Mouse (Mus musculus) forebrain, embryonic 10.5 days (tissue): ENCODE measurements around the gene C2cd5. TPM values are rescaled to one million over a fixed set of nuclear protein-coding genes. Genes with fewer than 3 reads are reported as not detected.

Experiments
- DNase-seq: peaks from one replicate; pipeline ENCODE4 v3.0.0-alpha.2; 2017; ENCODE audit warnings: low spot score; ENCODE audit errors: extremely low spot score
- H3K27ac ChIP-seq: fragments of 300-500 bp; sonication (generic); 2 replicates; pipeline ENCODE4 v1.5.1; 2016; ENCODE audit warnings: mild to moderate bottlenecking
- H3K27me3 ChIP-seq: fragments of 300-500 bp; sonication (generic); 2 replicates; pipeline ENCODE4 v1.6.1; 2016; ENCODE audit warnings: mild to moderate bottlenecking; ENCODE audit not compliant: poor library complexity, severe bottlenecking
- H3K36me3 ChIP-seq: fragments of 300-500 bp; sonication (generic); replicated peaks from 2 replicates; pipeline ENCODE4 v1.6.1; 2016; ENCODE audit warnings: mild to moderate bottlenecking, moderate library complexity
- H3K4me1 ChIP-seq: fragments of 300-500 bp; sonication (generic); 2 replicates; pipeline ENCODE4 v1.6.1; 2016
- H3K4me3 ChIP-seq: fragments of 300-500 bp; sonication (generic); 2 replicates; pipeline ENCODE4 v1.5.1; 2016; ENCODE audit warnings: mild to moderate bottlenecking, moderate library complexity
- H3K9me3 ChIP-seq: fragments of 300-500 bp; sonication (generic); 2 replicates; pipeline ENCODE4 v1.6.1; 2016; ENCODE audit warnings: mild to moderate bottlenecking, moderate library complexity
- WGBS: fragments of 180-500 bp; shearing (Covaris S2); methylation state at CpG from one replicate; pipeline ENCODE4 v1.1.7; 2016; 5-methylcytosine and 5-hydroxymethylcytosine counted together
- polyA plus RNA-seq: library from polyadenylated mRNA; unstranded; fragments of >200 nt; fragmentation: Nextera tagmentation; extraction: Ambion mirVana; gene quantifications from 2 replicates; pipeline ENCODE4 v1.2.1, GENCODE M21; 2016

The C2cd5 gene
- polyA plus RNA-seq, 1 experiment from 2014 or later: 33.0 TPM

DNA sequence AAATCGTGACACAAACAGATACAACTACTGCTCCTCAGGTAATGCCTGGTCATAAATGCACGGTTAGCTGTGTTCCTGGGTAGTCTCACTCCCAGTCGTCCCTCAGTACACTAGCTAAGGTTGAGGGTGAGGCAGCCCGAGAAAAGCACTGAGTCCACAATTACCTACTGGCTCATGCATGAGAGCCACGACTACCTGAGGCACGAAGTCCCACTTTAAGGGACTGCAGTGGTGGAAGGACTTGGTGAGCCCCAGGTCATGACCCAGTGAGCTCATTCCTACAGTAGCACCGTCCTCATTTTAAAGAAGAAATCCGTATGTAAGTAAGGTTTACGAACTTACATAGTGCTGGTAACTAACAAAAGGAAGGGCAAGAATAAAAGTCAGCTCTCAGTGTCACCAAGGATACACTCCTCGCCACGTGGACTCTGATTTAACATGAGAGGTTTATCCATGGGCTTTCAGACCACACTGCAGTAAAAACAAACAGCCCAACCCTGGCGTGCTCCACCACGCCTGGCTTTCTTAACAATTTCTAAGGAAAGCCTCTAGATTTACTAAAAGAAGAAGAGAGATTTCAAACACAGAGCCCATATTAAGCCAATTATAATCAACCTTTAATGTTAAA lies 18.3 kb downstream of the C2cd5 start:
- DNase-seq: no peak
- Histone ChIP-seq H3K4me1 (no peaks in the 10 kb centered on the region), H3K27ac (no peak overlapping the region), H3K9me3 (no peaks in the 10 kb centered on the region), H3K4me3 (no peak overlapping the region), H3K36me3 (peaks cover 86% of the 10 kb centered on the region), H3K27me3 (no peaks in the 10 kb centered on the region)
- 91% methylated on average over 13 of the region's 13 CpGs for WGBS

DNA sequence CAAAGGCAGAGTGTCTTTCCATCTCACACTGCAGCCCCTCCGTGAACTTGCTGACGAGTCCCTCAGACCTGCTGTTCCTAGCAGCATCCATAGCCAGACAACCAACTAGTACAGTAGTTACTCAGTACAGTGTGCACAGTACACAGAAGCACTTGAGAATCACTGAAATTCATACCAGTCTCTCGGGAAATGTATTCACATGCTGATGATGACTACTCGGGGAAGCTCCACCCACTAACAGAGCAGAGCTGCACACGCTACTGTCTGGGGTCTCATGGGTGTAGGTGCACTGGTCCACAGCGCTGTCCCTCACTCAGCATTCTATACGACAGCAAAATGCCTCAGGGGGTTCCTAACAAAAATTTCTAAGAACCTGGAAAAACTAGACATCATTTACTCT lies 19.2 kb downstream of the C2cd5 start:
- 89% methylated on average over 7 of the region's 7 CpGs for WGBS
- Histone ChIP-seq H3K36me3 (peaks cover 82% of the 10 kb centered on the region), H3K27ac (no peak overlapping the region), H3K4me1 (no peaks in the 10 kb centered on the region), H3K27me3 (no peaks in the 10 kb centered on the region), H3K4me3 (no peak overlapping the region), H3K9me3 (no peaks in the 10 kb centered on the region)
- no peak for DNase-seq

DNA sequence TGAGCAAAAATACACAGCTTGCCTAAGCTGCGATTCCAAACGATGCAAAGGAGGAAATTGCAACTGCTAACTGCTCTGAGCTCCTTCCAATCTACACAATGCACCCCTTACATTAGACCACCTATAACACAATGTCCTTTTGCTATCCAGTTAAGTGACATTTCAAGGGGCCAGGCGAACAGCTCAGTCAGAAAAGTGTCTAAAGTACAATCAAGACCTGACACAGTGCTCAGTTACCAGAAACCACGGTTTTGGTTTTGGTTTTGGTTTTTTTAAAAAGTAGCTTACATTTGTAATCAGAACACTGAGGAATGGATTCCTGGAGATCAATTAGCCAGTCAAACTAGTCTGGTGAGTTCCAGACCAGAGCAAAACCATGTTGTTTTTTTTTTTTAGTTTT lies 20.8 kb downstream of the C2cd5 start:
- WGBS: 81% methylated on average over 4 of the region's 4 CpGs
- peaks cover 80% of the 10 kb centered on the region for H3K36me3 ChIP-seq
- no peak overlapping the region for H3K27ac ChIP-seq
- H3K27me3 ChIP-seq: no peaks in the 10 kb centered on the region
- H3K9me3 ChIP-seq: no peaks in the 10 kb centered on the region
- DNase-seq: no peak
- H3K4me1 ChIP-seq: no peaks in the 10 kb centered on the region
- H3K4me3 ChIP-seq: no peak overlapping the region

DNA sequence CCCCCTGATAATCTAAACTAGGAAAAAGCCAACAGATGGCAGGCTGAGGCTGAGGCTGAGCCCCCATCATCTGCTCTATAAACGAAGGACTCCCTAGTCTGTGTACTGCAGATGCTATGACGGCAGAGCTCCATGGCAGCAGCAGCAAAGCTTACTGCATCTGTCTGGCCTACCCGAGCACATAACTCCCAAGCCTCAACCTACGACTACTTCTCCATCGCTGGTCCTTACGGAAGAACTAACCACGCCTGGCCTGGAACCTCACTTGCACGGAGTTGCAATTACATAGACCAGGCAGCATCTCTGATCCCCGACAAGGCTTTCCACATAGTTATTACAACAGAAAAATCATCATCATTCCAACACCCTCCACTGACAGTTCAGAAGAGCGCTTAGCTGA lies 23.5 kb downstream of the C2cd5 start:
- H3K36me3 ChIP-seq: peaks cover 75% of the 10 kb centered on the region
- no peaks in the 10 kb centered on the region for H3K4me1 ChIP-seq
- no peaks in the 10 kb centered on the region for H3K9me3 ChIP-seq
- no peak overlapping the region for H3K27ac ChIP-seq
- DNase-seq: no peak
- WGBS: 90% methylated on average over 10 of the region's 10 CpGs
- H3K27me3 ChIP-seq: no peaks in the 10 kb centered on the region
- no peak overlapping the region for H3K4me3 ChIP-seq

DNA sequence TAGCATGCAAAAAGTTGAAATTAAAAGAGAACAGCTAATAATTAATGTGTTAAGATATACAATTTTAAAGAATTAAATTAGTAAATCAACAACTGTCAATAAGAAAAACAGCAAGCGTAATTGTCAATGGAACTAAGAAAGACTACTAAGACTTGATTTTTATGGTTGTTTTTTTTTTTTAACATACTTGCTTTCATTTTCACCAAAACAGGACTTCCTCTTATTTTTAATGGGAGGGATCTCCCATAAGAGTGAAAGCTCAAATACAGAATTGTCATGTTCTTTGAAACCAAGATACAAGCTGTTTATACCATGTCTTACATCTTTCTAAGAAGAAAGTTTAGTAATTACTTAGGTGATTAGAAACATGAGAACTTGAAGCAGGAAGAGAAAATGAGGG lies 26.0 kb downstream of the C2cd5 start:
- no peak overlapping the region for H3K4me3 ChIP-seq
- peaks cover 66% of the 10 kb centered on the region for H3K36me3 ChIP-seq
- H3K9me3 ChIP-seq: no peaks in the 10 kb centered on the region
- no peaks in the 10 kb centered on the region for H3K4me1 ChIP-seq
- WGBS: 98% methylated on average over 1 of the region's 1 CpGs
- H3K27me3 ChIP-seq: no peaks in the 10 kb centered on the region
- H3K27ac ChIP-seq: no peak overlapping the region
- no peak for DNase-seq

DNA sequence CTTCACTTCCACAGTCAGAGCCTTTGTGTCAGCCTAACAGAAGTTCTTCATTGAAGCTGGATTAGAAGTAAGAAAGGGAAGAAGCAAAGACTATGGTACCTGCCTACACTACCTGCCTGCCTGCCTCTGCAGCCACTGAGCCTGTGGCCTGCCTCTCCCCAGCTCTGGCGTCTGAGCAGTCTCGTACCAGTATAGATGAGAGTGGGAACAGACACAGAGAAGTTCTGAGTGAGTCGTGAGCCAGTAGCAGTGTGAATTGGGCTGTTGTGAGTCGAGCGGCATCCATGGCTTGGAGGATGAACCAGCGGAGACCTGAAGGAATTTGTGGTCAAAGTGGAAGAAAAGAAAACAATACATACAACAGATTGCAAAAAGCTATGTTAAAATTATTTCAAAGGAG lies 26.5 kb downstream of the C2cd5 start:
- 88% methylated on average over 6 of the region's 6 CpGs for WGBS
- no peak for DNase-seq
- no peak overlapping the region for H3K4me3 ChIP-seq
- H3K27ac ChIP-seq: no peak overlapping the region
- no peaks in the 10 kb centered on the region for H3K4me1 ChIP-seq
- peaks cover 62% of the 10 kb centered on the region for H3K36me3 ChIP-seq
- no peaks in the 10 kb centered on the region for H3K9me3 ChIP-seq
- H3K27me3 ChIP-seq: no peaks in the 10 kb centered on the region

DNA sequence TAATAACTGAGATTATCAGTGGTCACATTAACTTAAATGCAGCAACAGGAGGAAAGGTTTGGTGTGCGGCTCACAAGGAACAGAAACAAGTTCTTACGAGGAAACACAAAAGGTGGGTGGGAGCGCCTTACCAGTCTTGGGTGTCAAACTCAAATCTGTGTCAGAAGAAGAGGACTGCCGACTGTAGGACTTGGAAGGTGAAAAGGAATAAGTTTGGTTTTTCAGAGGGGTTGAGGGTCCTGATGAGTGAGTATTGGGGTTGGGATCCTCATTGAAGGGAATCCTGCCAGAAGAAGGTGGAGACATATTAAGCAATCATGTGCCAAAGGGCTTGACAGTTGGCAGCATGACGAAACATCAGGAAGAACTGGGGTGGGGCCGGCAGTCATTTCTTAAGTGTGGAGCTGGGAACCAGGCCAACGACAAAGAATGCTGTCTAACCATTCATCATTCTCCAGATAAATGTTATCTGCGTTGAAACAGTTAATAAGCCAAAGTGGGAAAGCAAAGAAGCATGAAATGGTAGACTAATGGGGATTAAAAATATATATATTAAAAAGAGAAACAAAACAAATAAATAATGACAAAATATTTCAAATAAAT lies 27.4 kb downstream of the C2cd5 start:
- H3K27ac ChIP-seq: no peak overlapping the region
- H3K36me3 ChIP-seq: peaks cover 52% of the 10 kb centered on the region
- H3K9me3 ChIP-seq: no peaks in the 10 kb centered on the region
- no peak for DNase-seq
- H3K4me3 ChIP-seq: no peak overlapping the region
- H3K4me1 ChIP-seq: no peaks in the 10 kb centered on the region
- no peaks in the 10 kb centered on the region for H3K27me3 ChIP-seq
- WGBS: 93% methylated on average over 8 of the region's 8 CpGs

DNA sequence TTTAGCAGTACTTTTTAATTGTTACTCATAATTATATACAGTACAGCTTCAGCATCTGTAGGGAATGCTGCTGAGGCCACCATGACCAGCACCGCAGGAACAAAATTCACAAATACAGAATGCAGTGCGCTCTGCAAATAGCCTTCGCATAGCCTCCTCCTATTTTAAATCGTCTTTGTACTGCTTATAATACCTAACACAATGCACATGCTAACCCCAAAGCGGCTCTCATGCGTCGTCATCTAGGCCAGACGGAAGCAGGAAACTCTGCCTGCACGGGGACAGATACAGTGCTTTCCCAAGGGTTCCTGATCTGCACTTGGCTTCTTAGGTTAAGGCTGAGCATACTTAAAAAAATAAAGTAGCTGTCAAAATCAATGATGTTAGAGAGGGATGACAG lies 29.2 kb downstream of the C2cd5 start:
- Histone ChIP-seq H3K4me1 (peaks cover under 1% of the 10 kb centered on the region; the same call in 1 of the 2 replicates), H3K27me3 (no peaks in the 10 kb centered on the region), H3K9me3 (no peaks in the 10 kb centered on the region), H3K4me3 (no peak overlapping the region), H3K36me3 (peaks cover 42% of the 10 kb centered on the region), H3K27ac (no peak overlapping the region)
- no peak for DNase-seq
- 94% methylated on average over 9 of the region's 9 CpGs for WGBS

DNA sequence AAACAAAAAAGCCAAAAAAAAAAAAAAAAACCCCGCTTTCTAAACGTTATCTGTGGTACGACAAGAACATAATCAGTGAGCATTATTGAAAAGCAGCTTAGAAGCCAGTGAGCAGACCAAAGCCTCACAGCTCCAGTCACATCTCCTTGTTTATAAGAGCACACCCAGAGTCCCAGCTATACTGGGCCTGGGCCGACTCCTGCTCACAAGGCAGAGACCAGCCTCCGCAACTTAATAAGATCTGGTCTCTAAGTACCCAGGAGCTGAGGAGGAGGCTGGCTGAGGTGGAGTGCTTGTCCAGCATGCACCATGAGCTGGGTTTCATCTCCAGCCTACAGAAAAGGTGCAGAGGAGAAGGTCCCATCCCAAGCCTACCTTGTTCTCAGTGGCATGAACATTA lies 29.9 kb downstream of the C2cd5 start:
- H3K4me3 ChIP-seq: no peak overlapping the region
- no peaks in the 10 kb centered on the region for H3K9me3 ChIP-seq
- no peaks in the 10 kb centered on the region for H3K27me3 ChIP-seq
- no peak overlapping the region for H3K27ac ChIP-seq
- H3K4me1 ChIP-seq: peaks cover 7% of the 10 kb centered on the region
- DNase-seq: no peak
- WGBS: 88% methylated on average over 5 of the region's 5 CpGs
- H3K36me3 ChIP-seq: peaks cover 36% of the 10 kb centered on the region

DNA sequence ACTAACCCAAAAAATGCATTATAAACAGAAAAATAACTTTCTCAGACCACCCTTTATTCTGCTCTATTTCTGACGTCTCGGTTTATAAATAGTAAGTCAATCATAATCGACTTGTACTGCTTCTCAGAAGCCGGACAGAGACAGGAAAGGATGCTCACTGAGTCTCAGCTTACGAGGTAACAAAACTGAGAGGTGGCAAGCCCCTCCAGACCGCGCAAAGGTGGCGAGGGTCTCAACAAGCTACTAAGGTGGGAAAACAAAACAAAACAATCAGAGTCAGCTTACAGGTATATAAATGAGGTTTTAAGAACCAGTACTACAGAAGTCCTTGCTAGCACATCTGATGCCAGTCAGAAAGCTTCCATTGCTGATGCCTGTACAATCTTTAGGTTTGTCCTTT lies 30.3 kb downstream of the C2cd5 start:
- H3K4me3 ChIP-seq: no peak overlapping the region
- peaks cover 34% of the 10 kb centered on the region for H3K36me3 ChIP-seq
- no peaks in the 10 kb centered on the region for H3K9me3 ChIP-seq
- no peak overlapping the region for H3K27ac ChIP-seq
- WGBS: 93% methylated on average over 8 of the region's 8 CpGs
- H3K27me3 ChIP-seq: no peaks in the 10 kb centered on the region
- DNase-seq: no peak
- peaks cover 7% of the 10 kb centered on the region for H3K4me1 ChIP-seq

DNA sequence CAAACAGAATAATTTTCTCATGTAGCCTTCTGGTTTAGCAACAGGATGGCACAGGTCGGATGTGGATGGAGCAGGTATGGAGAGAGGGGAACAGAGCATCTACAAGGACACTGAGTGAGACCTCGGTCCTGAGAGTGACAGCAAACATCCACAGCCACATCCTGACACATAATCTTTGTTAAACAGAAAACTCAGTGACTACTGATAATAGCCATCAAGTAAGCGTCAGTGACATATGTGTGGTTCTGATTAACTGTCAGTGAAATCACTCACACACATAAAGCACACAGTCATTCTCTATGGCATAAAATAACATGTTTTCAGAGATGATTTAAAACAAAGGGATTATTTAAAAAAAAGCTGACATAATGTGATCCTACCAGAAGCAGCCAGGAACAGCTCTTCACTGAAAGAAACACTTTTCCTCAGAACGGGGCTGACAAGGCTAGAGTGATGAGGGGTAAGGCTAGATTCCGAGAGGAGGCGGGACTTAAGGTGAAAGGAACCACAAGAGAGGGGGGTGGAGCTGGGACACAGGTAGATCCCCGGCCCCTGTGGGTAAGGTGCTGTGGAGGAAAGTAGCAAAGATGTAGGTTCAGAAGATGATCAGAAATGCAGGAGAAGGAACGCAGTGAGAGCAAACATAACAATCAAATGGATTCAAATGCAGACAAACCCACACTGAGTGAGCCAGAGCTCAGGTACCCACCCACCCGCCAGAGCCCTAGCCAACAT lies 31.6 kb downstream of the C2cd5 start:
- peaks cover 24% of the 10 kb centered on the region for H3K36me3 ChIP-seq
- H3K9me3 ChIP-seq: no peaks in the 10 kb centered on the region
- no peak overlapping the region for H3K4me3 ChIP-seq
- no peaks in the 10 kb centered on the region for H3K27me3 ChIP-seq
- DNase-seq: no peak
- no peak overlapping the region for H3K27ac ChIP-seq
- H3K4me1 ChIP-seq: peaks cover 7% of the 10 kb centered on the region
- 81% methylated on average over 9 of the region's 9 CpGs for WGBS

DNA sequence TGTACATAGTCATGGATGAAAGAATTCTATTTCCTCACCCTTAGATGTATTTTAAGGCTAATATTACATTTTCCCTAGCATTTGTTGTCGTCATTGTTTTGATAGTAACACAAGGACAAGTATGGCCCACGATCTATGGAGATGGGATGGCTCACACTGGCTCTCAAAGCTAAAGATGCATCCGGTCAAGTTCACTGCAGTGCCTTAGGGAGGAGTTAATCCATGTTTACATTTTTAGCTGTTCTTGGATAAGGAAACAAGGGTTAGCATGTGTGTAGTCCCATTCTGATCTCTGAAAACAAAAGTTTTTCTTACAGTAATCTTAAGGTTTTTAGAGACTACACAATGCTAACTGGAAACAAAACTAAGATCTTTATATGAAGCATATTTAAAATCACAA lies 32.3 kb downstream of the C2cd5 start:
- DNase-seq: no peak
- peaks cover 18% of the 10 kb centered on the region for H3K36me3 ChIP-seq
- no peak overlapping the region for H3K27ac ChIP-seq
- H3K4me1 ChIP-seq: peaks cover 7% of the 10 kb centered on the region
- WGBS: 90% methylated on average over 3 of the region's 3 CpGs
- H3K4me3 ChIP-seq: no peak overlapping the region
- H3K27me3 ChIP-seq: no peaks in the 10 kb centered on the region
- H3K9me3 ChIP-seq: no peaks in the 10 kb centered on the region

DNA sequence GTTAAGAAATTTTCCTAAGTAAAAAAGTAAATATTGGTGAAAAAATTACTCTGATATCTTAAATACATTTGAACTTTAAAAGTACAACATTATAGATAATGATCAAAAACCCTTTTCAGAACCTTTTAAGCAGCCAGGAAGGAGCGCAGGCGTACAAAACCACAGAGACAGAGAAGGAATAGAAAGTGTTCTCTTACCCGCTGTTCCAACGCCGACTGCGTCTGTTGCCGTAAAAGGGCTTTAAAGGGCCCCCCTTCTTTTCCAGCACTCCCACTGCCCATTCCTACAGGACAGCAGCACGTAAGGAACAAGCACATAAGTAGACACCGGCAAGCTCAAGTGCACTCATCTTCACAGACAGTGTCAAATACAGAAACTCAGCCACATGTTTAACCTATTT lies 33.1 kb downstream of the C2cd5 start:
- H3K4me3 ChIP-seq: no peak overlapping the region
- H3K27ac ChIP-seq: no peak overlapping the region
- peaks cover 7% of the 10 kb centered on the region for H3K4me1 ChIP-seq
- H3K27me3 ChIP-seq: no peaks in the 10 kb centered on the region
- 96% methylated on average over 9 of the region's 9 CpGs for WGBS
- peaks cover 11% of the 10 kb centered on the region for H3K36me3 ChIP-seq
- H3K9me3 ChIP-seq: no peaks in the 10 kb centered on the region
- no peak for DNase-seq
